Mouse (Mus musculus): ENCODE measurements around the gene Zc3h7a. TPM values are rescaled to one million over a fixed set of nuclear protein-coding genes. Genes with fewer than 3 reads are reported as not detected.

Zc3h7a gene
- 72.2 and 74.0 TPM in 2 replicates for polyA plus RNA-seq (2014; fragmentation: Nextera tagmentation; extraction: Ambion mirVana)

DNA sequence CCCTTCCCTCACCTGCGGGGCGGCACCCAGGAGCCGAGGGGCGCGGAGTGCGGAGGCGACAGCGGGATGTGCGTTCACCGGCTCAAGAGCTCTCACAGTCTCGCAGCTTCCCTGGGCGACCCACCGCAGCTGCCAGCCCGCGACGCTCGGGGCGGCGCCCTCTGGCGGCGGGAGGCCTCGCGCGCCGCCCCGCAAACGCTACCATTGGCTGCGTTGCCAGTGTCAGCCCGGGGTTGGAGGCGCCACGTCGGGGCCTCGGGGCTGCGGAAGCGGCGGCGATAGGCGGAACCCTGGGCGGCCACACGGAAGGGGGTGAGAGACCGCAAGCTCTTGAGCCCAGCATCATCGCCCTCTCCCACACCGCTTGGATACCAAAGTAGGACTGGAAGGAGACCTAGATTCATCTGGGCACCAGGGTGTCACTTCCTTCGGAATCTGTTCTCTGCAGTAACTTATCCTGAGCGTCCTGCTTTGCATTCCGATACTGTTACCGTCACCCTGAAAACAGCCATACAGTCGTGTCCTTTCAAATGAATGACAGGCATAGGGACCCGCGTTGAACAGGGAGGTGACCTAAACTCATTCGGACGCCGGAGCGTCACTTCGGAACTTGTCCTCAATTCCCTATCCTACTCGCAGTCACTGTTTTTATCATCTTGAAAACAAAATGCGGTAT lies at the start of gene Zc3h7a:
TSS of gene Zc3h7a (minus strand) at position 186 of the 676 bp plus-strand sequence.
- Histone ChIP-seq H3K9ac (peak within 1 kb of the TSS; percentile 80), H3K36me3 (replicated peaks; ENCODE audit: control insufficient read depth, insufficient read depth) (no peaks in the 10 kb centered on the region), H3K4me2 (replicated peaks) (peak within 1 kb of the TSS; percentile 67), H3K4me3 (replicated peaks; ENCODE audit: low read length) (peak within 1 kb of the TSS; percentile 96), H3K9me3 (ENCODE audit: control insufficient read depth, low read length) (no peaks in the 10 kb centered on the region), H3K4me1 (replicated peaks; ENCODE audit: control insufficient read depth, insufficient read depth, low read length) (peaks cover 15% of the 10 kb centered on the region), H3K27me3 (ENCODE audit: control insufficient read depth, insufficient read depth, low read length) (no peaks in the 10 kb centered on the region), H3K27ac (peak within 1 kb of the TSS; percentile 88)
- ATAC-seq (ENCODE audit: low FRiP score) (peak; percentile 94), DNase-seq (ENCODE audit: low spot score) (peak; percentile 93)
- under 1% methylated on average over 54 of the region's 57 CpGs for WGBS

DNA sequence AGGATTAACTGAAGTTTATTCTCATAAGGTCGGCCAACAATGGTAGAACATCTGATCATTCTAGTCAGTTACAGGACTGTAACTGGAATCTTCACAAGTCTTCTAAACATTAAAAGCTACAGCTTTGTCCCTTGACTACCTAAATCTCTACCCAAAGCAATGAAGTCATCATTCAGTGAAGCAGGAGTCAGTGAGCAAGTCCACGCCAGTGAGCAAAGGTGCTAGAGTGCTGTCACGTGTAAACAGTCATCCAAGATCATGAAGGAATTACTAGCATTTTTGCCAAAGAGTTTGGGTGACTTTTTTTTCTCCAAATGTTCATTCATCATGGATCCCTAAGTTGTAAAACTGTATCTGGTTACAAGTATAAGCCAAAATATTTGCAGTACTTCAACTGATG lies 41.6 kb upstream of the Zc3h7a start:
- Histone ChIP-seq H3K4me1 (replicated peaks; ENCODE audit: control insufficient read depth, insufficient read depth, low read length) (no peaks in the 10 kb centered on the region), H3K27ac (no peak overlapping the region), H3K9me3 (ENCODE audit: control insufficient read depth, low read length) (no peaks in the 10 kb centered on the region), H3K9ac (no peak overlapping the region), H3K4me3 (replicated peaks; ENCODE audit: low read length) (no peak overlapping the region), H3K36me3 (replicated peaks; ENCODE audit: control insufficient read depth, insufficient read depth) (peaks cover 64% of the 10 kb centered on the region), H3K27me3 (ENCODE audit: control insufficient read depth, insufficient read depth, low read length) (no peaks in the 10 kb centered on the region), H3K4me2 (replicated peaks) (no peak overlapping the region)
- DNase-seq (ENCODE audit: low spot score), result no peak
- no peak for ATAC-seq (ENCODE audit: low FRiP score)
- 93% methylated on average over 3 of the region's 3 CpGs for WGBS

DNA sequence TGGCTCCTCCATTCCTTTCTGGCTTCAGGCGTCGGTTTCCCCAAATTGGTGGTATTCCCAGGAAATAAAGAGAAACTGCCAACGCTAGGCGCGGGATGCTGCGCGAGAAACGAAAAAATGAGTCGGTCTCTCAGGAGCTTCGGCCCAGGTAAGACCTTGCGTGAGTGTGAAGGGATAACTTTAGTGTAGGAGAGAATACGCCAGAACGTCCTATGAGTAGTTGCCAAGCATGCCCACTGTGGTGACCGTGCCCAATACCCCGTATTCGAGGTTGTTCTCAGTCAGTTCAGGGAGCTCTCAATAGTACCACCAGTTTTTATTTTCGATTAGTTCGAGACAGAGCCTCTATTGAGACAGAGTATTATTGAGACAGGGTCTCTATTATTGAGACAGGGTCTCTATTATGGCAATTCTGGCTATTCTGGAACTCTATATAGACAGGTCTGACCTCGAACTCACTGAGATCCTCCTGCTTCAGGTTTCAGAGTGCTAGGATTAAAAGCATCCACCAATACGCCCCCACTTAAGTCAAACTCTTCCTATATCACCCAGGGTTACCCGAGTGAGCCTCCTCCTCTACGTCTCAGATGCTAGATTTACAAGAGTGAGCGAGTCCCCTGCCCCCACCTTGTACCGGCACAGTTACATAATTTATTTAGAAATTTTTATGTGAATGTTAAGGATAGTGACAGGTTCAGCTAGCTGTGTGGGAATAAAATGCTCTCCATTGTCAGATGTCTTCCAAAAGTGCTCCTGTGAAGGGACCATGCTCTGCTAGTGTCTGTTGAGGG lies 27.6 kb upstream of the Zc3h7a start:
- Histone ChIP-seq H3K9me3 (ENCODE audit: control insufficient read depth, low read length) (no peaks in the 10 kb centered on the region), H3K4me2 (replicated peaks) (peak overlapping the region; percentile 61), H3K4me1 (replicated peaks; ENCODE audit: control insufficient read depth, insufficient read depth, low read length) (peaks cover 26% of the 10 kb centered on the region), H3K36me3 (replicated peaks; ENCODE audit: control insufficient read depth, insufficient read depth) (peaks cover 45% of the 10 kb centered on the region), H3K27me3 (ENCODE audit: control insufficient read depth, insufficient read depth, low read length) (no peaks in the 10 kb centered on the region), H3K27ac (peak overlapping the region; percentile 56; the same call in 1 of the 2 replicates), H3K4me3 (replicated peaks; ENCODE audit: low read length) (peak overlapping the region; percentile 85), H3K9ac (peak overlapping the region; percentile 82)
- DNase-seq (ENCODE audit: low spot score) (no peak), ATAC-seq (ENCODE audit: low FRiP score) (peak; percentile 49; the same call in 1 of the 2 replicates)
- WGBS, result 12% methylated on average over 24 of the region's 24 CpGs

DNA sequence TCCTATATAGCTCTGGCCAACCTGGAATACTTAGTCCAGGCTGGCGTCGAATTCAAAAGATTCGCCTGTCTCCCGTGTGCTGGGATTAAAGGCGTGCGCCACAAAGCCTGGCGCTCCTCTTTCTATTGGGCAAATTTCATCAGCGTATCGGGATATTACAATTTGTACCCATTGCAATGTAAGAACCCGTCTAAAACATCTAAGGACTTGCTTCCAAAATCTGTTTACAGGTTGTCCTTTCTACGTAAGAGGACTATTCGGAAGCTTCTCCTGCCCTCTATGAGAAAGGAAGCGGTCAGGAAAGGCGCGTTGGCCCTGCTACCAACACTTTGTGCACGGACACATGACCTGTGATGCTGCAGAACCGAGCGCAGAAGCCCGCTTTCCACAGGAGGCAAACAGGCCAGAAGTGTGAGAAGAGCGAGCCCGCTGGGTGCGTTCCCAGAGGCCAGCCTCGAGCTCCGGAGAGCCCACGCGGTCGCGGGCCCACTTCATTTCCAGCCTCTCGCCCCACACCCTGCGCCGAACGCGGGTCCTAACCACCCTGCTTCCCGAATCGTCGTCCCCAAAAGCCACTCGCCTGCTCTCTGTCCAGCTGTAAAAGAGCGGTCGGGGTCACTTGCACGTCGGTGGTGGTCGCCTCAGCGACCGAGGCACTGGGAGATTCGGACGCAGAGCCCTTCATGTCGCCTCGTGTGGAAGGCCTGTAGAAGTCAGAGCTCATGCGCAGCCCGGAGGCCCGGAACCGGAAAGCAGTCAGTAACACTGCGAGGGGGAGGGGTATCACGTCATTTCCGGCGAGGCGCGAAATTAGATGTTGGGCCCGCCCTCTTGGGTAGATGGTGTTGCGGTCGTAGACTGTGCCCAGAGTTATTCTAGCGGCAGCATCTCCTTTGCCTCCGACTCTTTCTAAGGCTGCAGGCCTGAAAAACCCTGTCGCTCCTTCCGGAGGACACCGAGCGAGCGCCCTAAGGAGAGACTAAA lies 26.7 kb upstream of the Zc3h7a start, which contains the start of gene Rsl1d1:
TSS of gene Rsl1d1 (minus strand) at position 761 of the 984 bp plus-strand sequence.
- peak within 1 kb of the TSS; percentile 85 for H3K4me3 ChIP-seq (replicated peaks; ENCODE audit: low read length)
- no peaks in the 10 kb centered on the region for H3K9me3 ChIP-seq (ENCODE audit: control insufficient read depth, low read length)
- peak; percentile 98 for ATAC-seq (ENCODE audit: low FRiP score)
- H3K36me3 ChIP-seq (replicated peaks; ENCODE audit: control insufficient read depth, insufficient read depth), result peaks cover 47% of the 10 kb centered on the region
- DNase-seq (ENCODE audit: low spot score), result peak; percentile 99
- peak within 1 kb of the TSS; percentile 75 for H3K27ac ChIP-seq
- no peaks in the 10 kb centered on the region for H3K27me3 ChIP-seq (ENCODE audit: control insufficient read depth, insufficient read depth, low read length)
- H3K9ac ChIP-seq, result peak within 1 kb of the TSS; percentile 82
- H3K4me1 ChIP-seq (replicated peaks; ENCODE audit: control insufficient read depth, insufficient read depth, low read length), result peaks cover 26% of the 10 kb centered on the region
- peak within 1 kb of the TSS; percentile 61 for H3K4me2 ChIP-seq (replicated peaks)
- under 1% methylated on average over 68 of the region's 68 CpGs for WGBS

DNA sequence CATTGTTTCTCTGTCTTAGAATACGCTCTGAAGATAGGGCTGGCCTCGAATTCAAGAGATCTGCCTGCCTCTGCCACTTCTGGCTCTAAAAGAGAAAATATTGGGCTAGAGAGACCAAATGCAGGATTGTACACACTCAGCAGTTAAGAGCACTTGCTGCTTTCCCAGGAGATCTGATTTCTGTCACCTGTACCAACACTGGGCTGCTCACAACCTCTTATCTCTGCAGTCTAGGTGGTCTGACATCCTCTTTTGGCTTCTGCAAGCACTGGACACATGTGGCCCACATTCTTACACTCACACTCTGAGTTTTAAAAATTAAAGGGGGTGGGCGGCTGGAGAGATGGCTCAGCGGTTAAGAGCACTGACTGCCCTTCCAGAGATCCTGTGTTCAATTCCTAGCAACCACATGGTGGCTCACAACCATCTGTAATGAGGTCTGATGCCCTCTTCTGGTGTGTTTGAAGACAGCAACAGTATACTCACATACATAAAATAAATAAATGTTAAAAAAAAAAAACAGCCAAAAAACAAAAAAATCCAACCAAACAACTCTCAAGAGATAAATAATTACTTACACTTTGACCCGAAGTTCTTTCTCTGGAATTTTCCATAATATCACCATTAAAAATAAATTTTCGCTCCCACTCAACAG lies 25.7 kb upstream of the Zc3h7a start:
- DNase-seq (ENCODE audit: low spot score), result no peak
- Histone ChIP-seq H3K9ac (peak overlapping the region; percentile 82), H3K4me1 (replicated peaks; ENCODE audit: control insufficient read depth, insufficient read depth, low read length) (peaks cover 26% of the 10 kb centered on the region), H3K4me2 (replicated peaks) (peak overlapping the region; percentile 61), H3K27me3 (ENCODE audit: control insufficient read depth, insufficient read depth, low read length) (no peaks in the 10 kb centered on the region), H3K9me3 (ENCODE audit: control insufficient read depth, low read length) (no peaks in the 10 kb centered on the region), H3K36me3 (replicated peaks; ENCODE audit: control insufficient read depth, insufficient read depth) (peaks cover 48% of the 10 kb centered on the region), H3K4me3 (replicated peaks; ENCODE audit: low read length) (peak overlapping the region; percentile 85), H3K27ac (no peak overlapping the region)
- 75% methylated on average over 6 of the region's 6 CpGs for whole genome bisulfite sequencing
- no peak for ATAC-seq (ENCODE audit: low FRiP score)

DNA sequence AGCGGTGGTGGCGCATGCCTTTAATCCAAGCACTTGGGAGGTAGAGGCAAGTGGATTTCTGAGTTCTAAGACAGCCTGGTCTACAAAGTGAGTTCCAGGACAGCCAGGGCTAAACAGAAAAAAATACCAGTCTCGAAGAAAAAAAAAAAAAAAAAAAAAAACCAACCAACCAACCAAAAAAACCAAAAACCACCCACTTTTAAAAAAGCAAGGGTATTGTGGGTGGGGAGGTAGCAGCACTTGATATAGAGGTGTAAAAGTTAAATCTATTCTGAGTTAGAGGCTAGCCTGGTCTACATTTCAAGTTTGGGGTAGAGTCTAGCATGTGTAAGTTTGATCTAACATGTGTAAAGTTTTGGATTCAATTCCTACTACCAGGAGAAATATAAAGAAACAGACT lies 24.1 kb upstream of the Zc3h7a start:
- Histone ChIP-seq H3K4me2 (replicated peaks) (no peak overlapping the region), H3K27ac (no peak overlapping the region), H3K36me3 (replicated peaks; ENCODE audit: control insufficient read depth, insufficient read depth) (peaks cover 64% of the 10 kb centered on the region), H3K27me3 (ENCODE audit: control insufficient read depth, insufficient read depth, low read length) (no peaks in the 10 kb centered on the region), H3K9me3 (ENCODE audit: control insufficient read depth, low read length) (no peaks in the 10 kb centered on the region), H3K4me1 (replicated peaks; ENCODE audit: control insufficient read depth, insufficient read depth, low read length) (peaks cover 26% of the 10 kb centered on the region), H3K9ac (no peak overlapping the region), H3K4me3 (replicated peaks; ENCODE audit: low read length) (no peak overlapping the region)
- WGBS, result 97% methylated on average over 3 of the region's 3 CpGs
- no peak for ATAC-seq (ENCODE audit: low FRiP score)
- DNase-seq (ENCODE audit: low spot score), result no peak

DNA sequence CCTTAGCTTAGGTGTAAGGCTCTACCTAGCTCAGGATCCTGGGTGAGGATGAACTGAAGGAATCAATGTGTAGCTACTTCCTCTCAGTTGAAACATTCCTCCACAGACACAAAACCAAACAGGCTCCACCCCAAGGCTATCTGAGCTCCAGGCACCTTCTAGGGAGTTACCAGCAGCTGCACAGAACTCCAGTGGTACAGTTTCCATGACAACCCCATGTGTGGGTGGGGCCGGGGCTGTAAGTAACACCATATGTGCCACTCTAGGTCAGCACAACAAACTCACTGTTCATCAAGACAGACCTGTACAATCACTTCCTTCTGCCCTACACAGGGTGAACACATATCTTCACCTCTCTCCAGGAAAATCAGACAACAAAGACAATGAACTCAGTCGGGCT lies 22.3 kb upstream of the Zc3h7a start:
- peaks cover 82% of the 10 kb centered on the region for H3K36me3 ChIP-seq (replicated peaks; ENCODE audit: control insufficient read depth, insufficient read depth)
- no peak overlapping the region for H3K27ac ChIP-seq
- no peak overlapping the region for H3K4me2 ChIP-seq (replicated peaks)
- no peaks in the 10 kb centered on the region for H3K27me3 ChIP-seq (ENCODE audit: control insufficient read depth, insufficient read depth, low read length)
- DNase-seq (ENCODE audit: low spot score) (no peak), ATAC-seq (ENCODE audit: low FRiP score) (no peak)
- WGBS, result 81% methylated on average over 2 of the region's 2 CpGs
- H3K9me3 ChIP-seq (ENCODE audit: control insufficient read depth, low read length), result no peaks in the 10 kb centered on the region
- H3K4me3 ChIP-seq (replicated peaks; ENCODE audit: low read length), result no peak overlapping the region
- H3K9ac ChIP-seq, result no peak overlapping the region
- peaks cover 9% of the 10 kb centered on the region for H3K4me1 ChIP-seq (replicated peaks; ENCODE audit: control insufficient read depth, insufficient read depth, low read length)

DNA sequence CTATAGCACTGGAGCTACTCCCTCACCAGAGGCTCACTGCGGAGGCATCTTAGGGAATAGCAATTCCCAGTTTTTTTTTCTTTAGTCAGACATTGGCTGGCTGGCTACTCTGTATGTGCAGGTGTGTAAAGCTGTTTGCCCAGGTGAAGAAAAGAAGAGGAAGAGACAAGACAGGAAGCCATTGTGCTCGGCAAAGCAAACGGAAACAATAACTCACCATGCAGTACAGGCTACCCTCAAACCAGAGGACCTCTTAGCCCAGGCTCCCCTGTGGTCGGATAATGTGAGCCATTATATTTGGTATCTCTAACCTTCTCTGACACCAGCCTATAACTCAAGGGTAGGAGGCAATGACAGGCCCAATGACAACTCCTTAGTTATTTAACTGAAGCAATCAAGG lies 20.9 kb upstream of the Zc3h7a start:
- H3K4me1 ChIP-seq (replicated peaks; ENCODE audit: control insufficient read depth, insufficient read depth, low read length), result peaks cover 9% of the 10 kb centered on the region
- no peaks in the 10 kb centered on the region for H3K9me3 ChIP-seq (ENCODE audit: control insufficient read depth, low read length)
- no peaks in the 10 kb centered on the region for H3K27me3 ChIP-seq (ENCODE audit: control insufficient read depth, insufficient read depth, low read length)
- ATAC-seq (ENCODE audit: low FRiP score) (no peak), DNase-seq (ENCODE audit: low spot score) (no peak)
- no peak overlapping the region for H3K27ac ChIP-seq
- no peak overlapping the region for H3K4me3 ChIP-seq (replicated peaks; ENCODE audit: low read length)
- peaks cover 96% of the 10 kb centered on the region for H3K36me3 ChIP-seq (replicated peaks; ENCODE audit: control insufficient read depth, insufficient read depth)
- 86% methylated on average over 4 of the region's 4 CpGs for WGBS
- H3K9ac ChIP-seq, result no peak overlapping the region
- no peak overlapping the region for H3K4me2 ChIP-seq (replicated peaks)
